Mouse (Mus musculus): ENCODE measurements around the gene Btnl10. TPM values are rescaled to one million over a fixed set of nuclear protein-coding genes. Genes with fewer than 3 reads are reported as not detected.

The Btnl10 gene
- total and polyA plus RNA-seq, 2 experiments from 2014 or later, result 0.04 TPM; not detected in 1

GRCm38 (mm10) chr11:58971796-58972195, 54.1 kb downstream of the Btnl10 start:
- 91% methylated on average over 3 of the region's 3 CpGs for WGBS
- H3K4me1 ChIP-seq (ENCODE audit: insufficient read depth, low read length), result no peaks in the 10 kb centered on the region
- no peaks in the 10 kb centered on the region for H3K9me3 ChIP-seq (ENCODE audit: low read length)
- no peak overlapping the region for H3K4me2 ChIP-seq (ENCODE audit: low read depth, low read length)
- H3K36me3 ChIP-seq (ENCODE audit: insufficient read depth, low read length), result no peaks in the 10 kb centered on the region
- H3K9ac ChIP-seq (replicated peaks; ENCODE audit: low read length), result no peak overlapping the region
- no peak overlapping the region for H3K4me3 ChIP-seq (ENCODE audit: low read length)
- H3K27ac ChIP-seq, result no peak overlapping the region
- TF ChIP-seq CTCF (IDR thresholded peaks at IDR 0.05; ENCODE audit: low read depth), result no peak
- DNase-seq (ENCODE audit: low spot score) (no peak), ATAC-seq (no peak)
- H3K27me3 ChIP-seq (ENCODE audit: insufficient read depth, low read length), result no peaks in the 10 kb centered on the region

GRCm38 (mm10) chr11:58974414-58974813, 56.7 kb downstream of the Btnl10 start:
- Histone ChIP-seq H3K4me3 (ENCODE audit: low read length) (no peak overlapping the region), H3K36me3 (ENCODE audit: insufficient read depth, low read length) (no peaks in the 10 kb centered on the region), H3K27me3 (ENCODE audit: insufficient read depth, low read length) (no peaks in the 10 kb centered on the region), H3K9ac (replicated peaks; ENCODE audit: low read length) (no peak overlapping the region), H3K4me2 (ENCODE audit: low read depth, low read length) (no peak overlapping the region), H3K9me3 (ENCODE audit: low read length) (no peaks in the 10 kb centered on the region), H3K4me1 (ENCODE audit: insufficient read depth, low read length) (peaks cover 8% of the 10 kb centered on the region), H3K27ac (no peak overlapping the region)
- no peak for TF ChIP-seq CTCF (IDR thresholded peaks at IDR 0.05; ENCODE audit: low read depth)
- no peak for ATAC-seq
- no peak for DNase-seq (ENCODE audit: low spot score)
- 88% methylated on average over 3 of the region's 3 CpGs for WGBS

Small RNA genes lying within 50 kb of the gene (microRNA-seq; reads per million reads assigned to microRNA genes)
- 0 reads per million in 2 experiments for gene Gm44313

Other genes starting within 250 kb of the Btnl10 start
- not detected in 2 replicates for gene Olfr320, start 236.8 kb upstream of the Btnl10 start, total RNA-seq (2014; rRNA removed)
- gene Olfr320, start 236.8 kb upstream of the Btnl10 start, polyA plus RNA-seq (2015; fragmentation: Nextera tagmentation; extraction: Ambion mirVana), result not detected in 2 replicates
- not detected in 2 replicates for gene Olfr319, start 218.7 kb upstream of the Btnl10 start, total RNA-seq (2014; rRNA removed)
- not detected in 2 replicates for gene Olfr319, start 218.7 kb upstream of the Btnl10 start, polyA plus RNA-seq (2015; fragmentation: Nextera tagmentation; extraction: Ambion mirVana)
- gene Olfr318, start 193.9 kb upstream of the Btnl10 start, total RNA-seq (2014; rRNA removed), result not detected in 2 replicates
- not detected in 2 replicates for gene Olfr318, start 193.9 kb upstream of the Btnl10 start, polyA plus RNA-seq (2015; fragmentation: Nextera tagmentation; extraction: Ambion mirVana)
- 1.7 and 2.3 TPM in 2 replicates for gene Olfr317, start 178.7 kb upstream of the Btnl10 start, total RNA-seq (2014; rRNA removed)
- gene Olfr317, start 178.7 kb upstream of the Btnl10 start, polyA plus RNA-seq (2015; fragmentation: Nextera tagmentation; extraction: Ambion mirVana), result 0.08 and 0.18 TPM in 2 replicates
- not detected in 2 replicates for gene Olfr316, start 165.2 kb upstream of the Btnl10 start, total RNA-seq (2014; rRNA removed)
- gene Olfr316, start 165.2 kb upstream of the Btnl10 start, polyA plus RNA-seq (2015; fragmentation: Nextera tagmentation; extraction: Ambion mirVana), result not detected in 2 replicates
- not detected in 2 replicates for gene Olfr315, start 144.7 kb upstream of the Btnl10 start, total RNA-seq (2014; rRNA removed)
- not detected in 2 replicates for gene Olfr315, start 144.7 kb upstream of the Btnl10 start, polyA plus RNA-seq (2015; fragmentation: Nextera tagmentation; extraction: Ambion mirVana)
- gene Olfr314, start 135.0 kb upstream of the Btnl10 start, total RNA-seq (2014; rRNA removed), result not detected in 2 replicates
- not detected in 2 replicates for gene Olfr314, start 135.0 kb upstream of the Btnl10 start, polyA plus RNA-seq (2015; fragmentation: Nextera tagmentation; extraction: Ambion mirVana)
- 4.7 and 5.9 TPM in 2 replicates for gene Fam183b, start 115.9 kb upstream of the Btnl10 start, total RNA-seq (2014; rRNA removed)
- gene Fam183b, start 115.9 kb upstream of the Btnl10 start, polyA plus RNA-seq (2015; fragmentation: Nextera tagmentation; extraction: Ambion mirVana), result 11.1 and 15.0 TPM in 2 replicates
- not detected in 2 replicates for gene Olfr313, start 102.9 kb upstream of the Btnl10 start, total RNA-seq (2014; rRNA removed)
- gene Olfr313, start 102.9 kb upstream of the Btnl10 start, polyA plus RNA-seq (2015; fragmentation: Nextera tagmentation; extraction: Ambion mirVana), result not detected in 2 replicates
- gene Olfr312, start 88.7 kb upstream of the Btnl10 start, total RNA-seq (2014; rRNA removed), result not detected in 2 replicates
- gene Olfr312, start 88.7 kb upstream of the Btnl10 start, polyA plus RNA-seq (2015; fragmentation: Nextera tagmentation; extraction: Ambion mirVana), result not detected in 2 replicates
- gene Olfr311, start 78.7 kb upstream of the Btnl10 start, total RNA-seq (2014; rRNA removed), result not detected in 2 replicates
- gene Olfr311, start 78.7 kb upstream of the Btnl10 start, polyA plus RNA-seq (2015; fragmentation: Nextera tagmentation; extraction: Ambion mirVana), result not detected in 2 replicates
- gene Gm12258, start 70.8 kb upstream of the Btnl10 start, total RNA-seq (2014; rRNA removed), result 13.3 and 16.4 TPM in 2 replicates
- 7.9 and 9.9 TPM in 2 replicates for gene Gm12258, start 70.8 kb upstream of the Btnl10 start, polyA plus RNA-seq (2015; fragmentation: Nextera tagmentation; extraction: Ambion mirVana)
- gene 2810021J22Rik, start 50.7 kb upstream of the Btnl10 start, total RNA-seq (2014; rRNA removed), result 6.9 and 8.7 TPM in 2 replicates
- gene 2810021J22Rik, start 50.7 kb upstream of the Btnl10 start, polyA plus RNA-seq (2015; fragmentation: Nextera tagmentation; extraction: Ambion mirVana), result 5.4 and 7.7 TPM in 2 replicates
- 7.1 and 7.2 TPM in 2 replicates for gene Zfp39, start 13.7 kb upstream of the Btnl10 start, total RNA-seq (2014; rRNA removed)
- 4.2 and 4.7 TPM in 2 replicates for gene Zfp39, start 13.7 kb upstream of the Btnl10 start, polyA plus RNA-seq (2015; fragmentation: Nextera tagmentation; extraction: Ambion mirVana)
- 975 and 1,069 TPM in 2 replicates for gene Rnf187, start 21.0 kb downstream of the Btnl10 start, total RNA-seq (2014; rRNA removed)
- gene Rnf187, start 21.0 kb downstream of the Btnl10 start, polyA plus RNA-seq (2015; fragmentation: Nextera tagmentation; extraction: Ambion mirVana), result 649 and 670 TPM in 2 replicates
- gene Hist3h2ba, start 31.0 kb downstream of the Btnl10 start, total RNA-seq (2014; rRNA removed), result 625 and 1,276 TPM in 2 replicates
- gene Hist3h2ba, start 31.0 kb downstream of the Btnl10 start, polyA plus RNA-seq (2015; fragmentation: Nextera tagmentation; extraction: Ambion mirVana), result 103 and 109 TPM in 2 replicates
- gene Hist3h2a, start 36.8 kb downstream of the Btnl10 start, total RNA-seq (2014; rRNA removed), result 218 and 236 TPM in 2 replicates
- gene Hist3h2a, start 36.8 kb downstream of the Btnl10 start, polyA plus RNA-seq (2015; fragmentation: Nextera tagmentation; extraction: Ambion mirVana), result 49.6 and 53.3 TPM in 2 replicates
- gene Trim17, start 36.8 kb downstream of the Btnl10 start, total RNA-seq (2014; rRNA removed), result 2.8 and 4.3 TPM in 2 replicates
- gene Trim17, start 36.8 kb downstream of the Btnl10 start, polyA plus RNA-seq (2015; fragmentation: Nextera tagmentation; extraction: Ambion mirVana), result 0.55 and 0.74 TPM in 2 replicates
- 31.7 and 31.8 TPM in 2 replicates for gene Trim11, start 60.2 kb downstream of the Btnl10 start, total RNA-seq (2014; rRNA removed)
- gene Trim11, start 60.2 kb downstream of the Btnl10 start, polyA plus RNA-seq (2015; fragmentation: Nextera tagmentation; extraction: Ambion mirVana), result 14.1 and 15.9 TPM in 2 replicates
- 2.3 and 2.8 TPM in 2 replicates for gene Obscn, start 218.5 kb downstream of the Btnl10 start, total RNA-seq (2014; rRNA removed)
- 0.30 and 0.41 TPM in 2 replicates for gene Obscn, start 218.5 kb downstream of the Btnl10 start, polyA plus RNA-seq (2015; fragmentation: Nextera tagmentation; extraction: Ambion mirVana)
- 13.3 and 14.8 TPM in 2 replicates for gene Iba57, start 245.8 kb downstream of the Btnl10 start, total RNA-seq (2014; rRNA removed)
- gene Iba57, start 245.8 kb downstream of the Btnl10 start, polyA plus RNA-seq (2015; fragmentation: Nextera tagmentation; extraction: Ambion mirVana), result 9.3 and 10.7 TPM in 2 replicates

Measured in hindbrain, postnatal 0 days (tissue).